Mouse (Mus musculus) erythroblast, embryonic 14.5 days (primary cell): Measurements from ENCODE around the gene Nfkbil1.

Experiments used
- GATA1 ChIP-seq: IDR thresholded peaks from 2 replicates; pipeline ENCODE4 v1.6.1; 2012; ENCODE audit warnings: low read length, inconsistent platforms, mixed read lengths
- TAL1 ChIP-seq: IDR thresholded peaks from 3 replicates; pipeline ENCODE4 v1.6.1; 2012; ENCODE audit warnings: low read length, inconsistent platforms, mixed read lengths

DNA sequence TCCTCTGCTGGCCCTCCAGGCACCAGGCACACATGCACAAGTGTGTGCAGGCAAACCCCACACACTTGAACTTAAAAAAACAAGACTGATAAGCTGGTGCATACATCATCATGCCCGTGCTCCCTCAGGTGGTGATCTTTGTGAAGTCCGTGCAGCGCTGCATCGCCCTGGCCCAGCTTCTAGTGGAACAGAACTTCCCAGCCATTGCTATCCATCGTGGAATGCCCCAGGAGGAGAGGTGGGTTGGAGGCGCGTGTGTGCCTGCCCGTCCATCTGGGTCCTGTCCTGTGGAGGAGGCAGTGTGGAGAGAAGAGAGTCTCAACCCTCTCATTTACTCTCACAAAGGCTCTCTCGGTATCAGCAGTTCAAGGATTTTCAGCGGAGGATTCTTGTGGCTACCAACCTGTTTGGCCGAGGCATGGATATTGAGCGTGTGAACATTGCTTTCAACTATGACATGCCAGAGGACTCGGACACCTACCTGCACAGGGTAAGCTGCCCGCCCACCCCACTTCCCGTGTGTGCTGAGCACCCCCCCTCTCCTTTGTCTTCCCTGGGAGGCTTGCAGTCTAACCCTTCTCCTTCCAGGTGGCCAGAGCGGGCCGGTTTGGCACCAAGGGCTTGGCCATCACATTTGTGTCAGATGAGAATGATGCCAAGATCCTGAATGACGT is 17.2 kb upstream of the Nfkbil1 start:
- no peak for TF ChIP-seq TAL1
- no peak for TF ChIP-seq GATA1
